Mouse (Mus musculus) E14TG2a.4 (cell line): ENCODE measurements around the gene Rasl2-9.

Experiments
- CTCF ChIP-seq: conservative IDR thresholded peaks from 2 replicates; pipeline ENCODE4 v1.5.1; 2014; ENCODE audit warnings: low read length
- NANOG ChIP-seq: IDR thresholded peaks from 2 replicates; pipeline ENCODE4 v1.6.1; 2014; ENCODE audit warnings: borderline replicate concordance, low read length, mixed read lengths
- POU5F1 ChIP-seq: IDR thresholded peaks from 2 replicates; pipeline ENCODE4 v1.6.1; 2014; ENCODE audit warnings: low read length, borderline replicate concordance

DNA sequence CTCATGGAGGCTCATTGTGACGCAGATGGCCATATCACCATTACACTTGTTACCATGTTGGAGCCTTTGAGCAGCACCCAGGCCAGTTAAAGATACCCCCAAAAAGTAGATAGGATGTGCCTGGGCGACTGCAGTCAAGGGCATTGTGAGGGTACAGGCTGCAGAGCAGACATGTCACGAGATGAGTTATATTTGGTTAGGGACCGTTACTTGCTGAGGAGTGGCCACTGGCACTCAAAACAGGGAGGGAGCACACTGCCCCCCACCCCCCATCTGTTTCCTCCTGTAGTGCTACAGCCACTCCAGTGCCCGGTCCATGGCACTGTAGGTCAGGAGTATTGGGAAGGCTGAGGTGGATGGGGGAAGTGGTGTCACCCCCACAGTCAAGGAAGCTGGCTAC is 27.0 kb downstream of the Rasl2-9 start:
- TF ChIP-seq CTCF (no peak), NANOG (no peak), POU5F1 (no peak)
